Mouse (Mus musculus) bone marrow macrophage, adult 2 months (primary cell): Measurements from ENCODE around the gene Slc10a1.

ENCODE experiments used
- CTCF ChIP-seq: IDR thresholded peaks from 2 replicates; pipeline ENCODE4 v1.5.1; 2012; ENCODE audit warnings: low read depth, mild to moderate bottlenecking, low read length, moderate library complexity
- POLR2A ChIP-seq: IDR thresholded peaks from 2 replicates; pipeline ENCODE4 v1.6.1; 2012; ENCODE audit warnings: mild to moderate bottlenecking, low read depth, low read length, borderline replicate concordance

DNA sequence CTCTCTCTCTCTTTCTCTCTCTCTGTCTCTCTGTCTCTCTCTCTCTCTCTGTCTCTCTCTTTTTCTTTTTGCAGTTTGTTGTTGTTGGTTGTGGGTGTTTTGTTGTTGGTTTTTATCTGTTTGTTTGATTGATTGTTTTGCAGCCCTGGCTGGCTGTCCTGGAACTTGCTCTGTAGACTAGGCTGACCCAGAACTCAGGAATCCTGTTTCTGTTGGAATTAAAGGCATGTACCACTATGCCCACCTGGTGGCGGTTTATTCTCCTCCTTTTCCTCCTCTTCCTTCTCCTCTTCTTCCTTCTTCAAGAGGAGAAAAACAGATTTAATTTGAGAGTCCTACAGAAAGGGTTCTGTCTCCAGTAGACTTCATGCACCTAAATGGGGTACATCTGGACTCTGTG, 41.0 kb downstream of the Slc10a1 start:
- TF ChIP-seq CTCF (no peak), POLR2A (no peak)
